Mouse (Mus musculus) gastrocnemius, adult 18-20 months (tissue): Measurements from ENCODE around the gene Mthfd1. TPM values are rescaled to one million over a fixed set of nuclear protein-coding genes. Genes with fewer than 3 reads are reported as not detected.
"Not testable (repeated sequence)": the region's sequence is repeated elsewhere in the genome, so short reads cannot be mapped to it uniquely, and the experiment has no call there.

Experiments used
- DNase-seq: peaks from one replicate; pipeline ENCODE4 v3.0.0; 2021; ENCODE audit warnings: low spot score
- long read RNA-seq, 2 experiments: library from polyadenylated mRNA; stranded (forward); transcript quantifications; one replicate each; pipeline ENCODE4 v2.0.0; 2021
- total RNA-seq, 2 experiments: library from RNA; stranded (reverse); gene quantifications; 2 replicates each; pipeline ENCODE4 v1.2.3; 2021

Mthfd1 gene
- total RNA-seq: 10 to 100 TPM; 31.3 to 35.1 TPM
- long read RNA-seq, experiment 1, transcript Mthfd1-201 (28 exons, 3,241 nt): major isoform, 92 of 112 reads
- long read RNA-seq, experiment 1, partial matches to known transcripts: 13 of 112 reads
- long read RNA-seq, experiment 1, other reads (novel, unspliced or antisense): 6 of 112 reads
- long read RNA-seq, experiment 2, transcript Mthfd1-201 (28 exons, 3,241 nt): major isoform, 65 of 70 reads
- long read RNA-seq, experiment 2, partial matches to known transcripts: 2 of 70 reads
- long read RNA-seq, experiment 2, other reads (novel, unspliced or antisense): 3 of 70 reads

DNA sequence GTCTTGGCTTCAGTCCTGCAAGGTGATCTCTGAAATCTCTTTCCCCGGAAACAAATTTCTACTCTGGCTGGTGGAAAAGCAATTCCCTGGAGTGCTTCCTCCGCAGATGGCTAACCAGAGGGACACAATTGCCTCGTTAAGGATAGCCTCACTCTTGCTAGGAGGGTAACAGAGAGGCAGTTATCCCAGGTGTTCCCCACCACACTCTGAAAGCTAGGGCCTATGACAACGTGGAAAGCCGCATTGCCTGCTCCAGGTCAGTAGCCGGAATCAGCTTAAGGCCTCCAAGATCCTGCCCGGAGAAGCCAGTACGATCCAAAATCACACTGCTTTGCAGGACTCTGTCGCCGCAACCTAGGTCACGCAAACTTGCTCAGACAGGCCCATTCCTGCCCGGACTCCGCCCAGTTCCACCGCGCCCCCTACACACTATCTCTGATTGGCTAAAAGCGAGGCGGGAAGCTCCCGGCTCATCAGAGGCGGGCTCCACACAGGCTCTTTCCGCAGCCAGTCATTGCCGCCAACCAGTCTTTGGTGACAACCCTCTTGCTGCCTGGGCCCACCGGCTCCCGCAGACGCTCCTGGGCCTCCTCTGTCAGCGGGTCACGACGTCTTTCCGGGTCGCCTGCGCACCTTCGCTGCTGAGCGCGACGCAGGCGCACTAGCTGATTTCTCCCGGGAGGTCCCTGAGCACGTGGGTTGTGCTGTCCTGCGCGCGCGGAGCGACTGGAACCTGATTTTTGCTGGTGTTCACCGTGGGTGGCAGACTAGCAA is at the start of gene Mthfd1:
Mthfd1 (plus strand) TSS at position 574 of the 774 bp plus-strand sequence.
- DNase-seq: peak; percentile 95

DNA sequence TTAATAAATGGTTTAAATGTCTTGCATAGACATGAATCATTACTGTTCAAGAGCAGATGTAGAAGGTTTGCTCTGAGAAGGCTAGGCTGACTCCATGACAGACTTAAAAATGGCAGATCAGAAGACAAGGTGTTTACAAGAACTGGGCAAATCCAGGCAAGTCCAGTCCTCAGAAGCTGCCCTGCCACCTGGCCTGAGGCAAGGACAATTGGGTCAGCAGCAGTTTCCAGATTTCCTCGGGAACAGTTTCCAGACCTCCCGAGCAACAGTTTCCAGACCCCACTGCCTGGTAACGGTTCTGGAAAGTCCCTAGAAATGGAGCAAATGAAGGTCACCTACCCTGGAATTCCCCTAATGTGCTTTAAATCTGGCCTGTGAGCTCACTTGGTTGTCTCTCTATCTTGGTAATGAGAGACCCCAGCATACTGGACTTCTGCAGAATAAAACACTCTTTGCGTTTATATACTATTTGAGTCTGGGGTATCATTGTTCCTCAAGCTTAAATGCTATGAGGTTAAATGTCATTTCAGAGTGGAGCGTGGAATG is 45.6 kb upstream of the Mthfd1 start:
- DNase-seq: no peak

DNA sequence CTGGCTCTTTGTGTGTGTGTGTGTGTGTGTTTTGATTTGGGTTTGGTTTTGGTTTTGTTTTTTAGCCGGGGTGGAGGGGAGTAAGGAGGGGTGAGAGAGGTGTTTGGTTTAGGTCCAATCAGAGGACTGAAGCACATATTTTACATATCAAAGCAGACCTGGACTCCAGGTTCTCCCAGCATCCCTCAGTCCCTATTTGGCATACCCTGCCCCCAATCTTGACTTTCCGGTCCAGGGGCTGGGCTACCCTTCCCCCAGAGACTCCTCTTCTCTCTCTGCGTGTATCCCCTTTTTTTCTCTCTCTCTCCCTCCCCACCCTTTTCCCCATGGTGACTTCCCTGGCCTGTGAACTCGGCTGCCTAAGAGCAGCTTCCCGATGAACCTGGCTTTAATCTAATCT is 40.0 kb upstream of the Mthfd1 start:
- no peak for DNase-seq

DNA sequence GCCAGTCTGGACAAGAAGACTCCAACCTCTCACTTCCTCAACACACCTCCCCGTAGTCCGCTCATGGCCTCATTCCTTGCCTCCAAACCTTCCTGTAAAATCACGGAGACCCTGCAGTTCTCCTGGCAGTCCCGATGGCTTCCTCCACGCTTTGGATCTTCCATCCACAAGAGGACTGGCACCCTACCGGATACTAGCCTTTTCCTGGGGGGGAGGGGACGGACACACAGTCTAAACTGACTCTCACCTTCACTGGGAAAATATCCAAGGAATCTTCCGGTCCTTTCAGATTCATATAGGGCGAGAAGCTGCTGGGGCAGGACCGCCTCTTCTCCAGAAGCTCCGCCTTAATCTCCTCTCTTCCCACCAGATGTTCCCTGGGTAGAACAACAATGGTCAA is 38.4 kb upstream of the Mthfd1 start:
- DNase-seq: no peak

DNA sequence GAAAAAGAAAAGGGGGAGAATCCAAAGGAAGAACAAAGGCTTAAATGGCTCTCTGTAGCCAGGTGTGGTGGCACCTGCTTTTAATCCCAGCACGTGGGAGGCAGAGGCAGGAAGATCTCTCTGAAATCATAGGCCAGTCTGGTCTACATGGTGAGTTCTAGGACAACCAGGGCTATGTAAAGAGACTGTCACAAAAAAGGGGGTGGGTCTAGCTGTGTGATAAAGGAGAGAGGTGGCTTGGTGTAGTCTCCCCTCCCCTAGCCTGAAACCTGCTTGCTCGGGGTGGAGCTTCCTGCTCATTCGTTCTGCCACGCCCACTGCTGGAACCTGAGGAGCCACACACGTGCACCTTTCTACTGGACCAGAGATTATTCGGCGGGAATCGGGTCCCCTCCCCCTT is 33.0 kb upstream of the Mthfd1 start:
- not testable (repeated sequence) for DNase-seq

DNA sequence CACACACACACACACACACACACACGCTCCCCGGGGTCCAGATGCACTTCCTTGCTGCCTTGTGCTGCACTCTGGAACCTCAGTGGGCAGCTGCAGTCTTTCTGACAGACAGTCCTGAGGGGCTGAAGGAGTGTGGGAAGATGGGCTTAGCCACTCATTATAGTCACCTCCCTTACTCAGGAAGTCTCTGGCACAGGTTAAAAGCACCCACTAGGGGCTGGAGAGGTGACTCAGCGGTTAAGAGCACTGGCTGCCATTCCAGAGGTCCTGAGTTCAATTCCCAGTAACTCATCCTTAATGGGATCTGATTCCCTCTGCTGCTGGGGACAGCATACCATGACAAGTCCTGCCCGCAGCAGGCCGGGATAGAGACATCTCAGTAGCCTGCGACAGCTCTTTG is 24.5 kb upstream of the Mthfd1 start:
- no peak for DNase-seq

DNA sequence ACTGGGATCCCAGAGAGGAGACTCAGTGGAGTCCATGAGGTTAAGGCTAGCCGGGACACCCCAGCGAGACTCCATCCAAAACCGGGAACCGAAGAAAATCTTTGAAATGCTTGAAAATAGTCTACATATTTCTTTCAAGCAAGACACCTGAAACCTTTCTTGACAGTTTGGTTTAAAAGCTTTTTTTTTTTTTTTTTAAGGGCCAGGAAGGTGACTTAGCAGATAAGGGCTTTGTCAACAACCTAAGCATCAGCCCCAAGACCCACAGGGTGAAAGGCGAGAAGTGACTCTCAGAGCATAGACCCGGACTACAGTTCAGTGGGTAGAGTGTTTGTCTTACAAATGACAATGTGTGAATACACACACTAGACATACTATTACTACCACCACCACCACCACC is 19.8 kb upstream of the Mthfd1 start:
- DNase-seq: no peak

DNA sequence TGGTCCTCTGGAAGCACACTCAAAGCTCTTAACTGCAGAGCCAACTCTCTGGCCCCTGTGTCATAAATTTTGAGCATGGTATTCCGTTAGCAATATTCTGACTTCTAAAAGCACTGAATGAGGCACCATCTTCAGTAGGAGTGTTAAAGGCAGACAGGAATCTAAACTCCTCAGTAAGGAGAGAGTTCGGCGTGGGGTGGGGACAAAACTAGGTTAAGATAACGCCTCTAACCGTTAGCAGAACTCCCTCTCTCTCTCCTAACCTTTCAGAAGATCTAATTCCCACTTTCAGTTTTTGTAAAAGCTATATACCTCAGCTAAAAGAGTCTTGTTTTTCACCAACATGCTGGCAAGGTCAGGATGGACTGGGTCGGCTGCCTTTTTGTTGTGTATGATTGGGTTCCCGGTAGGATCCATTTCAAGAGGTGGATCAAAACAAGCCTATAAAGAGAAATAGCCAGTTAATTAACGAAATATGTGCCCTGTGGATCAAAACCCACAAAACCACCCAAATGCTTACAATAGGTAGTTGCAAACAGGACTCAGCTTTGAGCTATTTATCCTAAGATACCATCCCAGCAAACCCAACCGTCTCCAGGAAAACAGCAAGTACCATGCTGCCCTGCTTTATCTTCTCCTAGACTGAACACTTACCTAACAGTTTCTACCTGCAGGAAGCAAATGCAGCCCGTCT is 15.8 kb upstream of the Mthfd1 start:
- DNase-seq: no peak

DNA sequence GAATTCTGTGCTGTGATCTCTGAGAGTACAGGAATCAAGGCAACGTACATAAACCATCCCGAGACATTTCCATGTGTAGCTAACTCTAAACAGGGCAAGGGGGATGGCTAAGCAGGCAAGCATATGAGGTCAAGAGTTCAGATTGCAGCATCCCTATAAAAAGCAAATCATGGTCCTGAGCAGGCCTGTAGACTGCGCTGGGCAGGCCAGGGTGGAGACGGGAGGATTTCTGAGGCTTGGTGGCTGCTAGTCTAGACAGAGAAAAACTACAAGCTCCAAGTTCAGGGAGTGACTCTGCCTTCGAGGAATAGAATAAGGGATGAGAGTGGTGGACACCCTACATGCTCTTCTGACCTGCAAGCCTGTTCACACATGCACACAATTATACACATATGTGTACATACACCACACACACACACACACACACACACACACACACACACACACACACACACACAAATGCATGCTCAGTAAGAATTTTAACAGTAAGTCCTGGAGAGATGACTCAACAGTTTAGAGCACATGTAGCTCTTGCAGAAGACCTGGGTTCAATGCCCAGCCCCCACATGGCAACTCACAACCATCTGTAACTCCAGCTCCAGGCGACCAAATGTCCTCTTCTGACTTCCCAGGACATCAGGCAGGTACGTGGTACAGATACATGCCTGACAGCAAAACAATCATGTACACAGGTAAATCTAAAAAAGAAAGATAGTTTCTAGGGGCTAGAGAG is 15.1 kb upstream of the Mthfd1 start:
- no peak for DNase-seq

DNA sequence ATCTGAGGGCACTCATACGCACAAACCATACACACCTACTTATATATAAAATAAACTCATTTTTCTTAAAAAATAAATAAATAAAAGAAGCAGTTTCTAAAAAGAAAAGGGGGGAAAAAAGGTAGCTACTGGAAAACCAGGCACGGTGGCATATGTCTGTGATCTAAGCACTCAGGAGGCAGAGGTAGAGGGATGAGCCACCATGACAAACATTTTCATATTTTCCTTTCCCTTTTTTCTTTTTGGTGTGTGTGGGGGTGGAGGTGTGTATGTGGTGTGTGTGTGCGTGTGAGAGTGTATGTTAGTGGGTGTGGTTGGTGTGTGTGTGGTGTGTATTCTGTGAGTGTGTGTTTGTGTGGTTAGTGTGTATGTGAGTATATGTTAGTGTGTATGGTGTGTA is 14.4 kb upstream of the Mthfd1 start:
- no peak for DNase-seq

DNA sequence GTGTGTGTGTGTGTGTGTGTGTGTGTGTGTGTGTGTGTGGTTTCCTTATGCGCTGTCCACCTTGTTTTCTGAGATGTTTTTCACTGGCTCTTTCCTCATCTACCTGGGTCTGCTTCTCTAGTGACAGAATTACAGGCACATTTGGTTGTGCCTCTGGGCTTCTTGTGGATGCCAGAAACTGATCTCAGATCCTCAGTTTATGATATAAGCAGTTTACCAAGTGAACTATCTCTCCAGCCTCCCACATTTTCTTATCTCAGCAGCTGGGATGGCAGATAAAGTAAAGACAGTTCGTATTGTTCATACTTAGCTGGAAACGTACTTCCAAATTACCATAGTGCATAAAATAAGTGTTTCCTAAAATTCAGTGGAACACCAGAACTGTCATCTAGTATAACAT is 14.0 kb upstream of the Mthfd1 start:
- DNase-seq: no peak

DNA sequence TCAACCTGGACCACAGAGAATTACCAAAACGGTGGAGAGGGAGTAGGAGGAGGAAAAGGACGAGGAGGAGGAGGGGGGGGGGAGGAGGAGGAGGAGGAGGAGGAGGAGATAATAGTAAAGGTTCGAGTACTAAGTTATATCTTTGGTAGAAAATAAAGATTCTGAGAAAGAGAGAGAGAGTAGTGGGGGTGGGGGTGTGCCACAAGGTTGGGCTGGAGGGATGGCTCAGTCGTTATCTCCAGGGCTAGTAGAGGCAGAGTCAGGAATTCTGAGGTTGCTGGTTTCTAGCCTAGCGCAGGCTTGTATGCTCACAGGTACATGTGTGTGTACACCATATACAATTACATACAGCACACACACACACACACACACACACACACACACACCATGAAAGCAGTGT is 13.3 kb upstream of the Mthfd1 start:
- no peak for DNase-seq

DNA sequence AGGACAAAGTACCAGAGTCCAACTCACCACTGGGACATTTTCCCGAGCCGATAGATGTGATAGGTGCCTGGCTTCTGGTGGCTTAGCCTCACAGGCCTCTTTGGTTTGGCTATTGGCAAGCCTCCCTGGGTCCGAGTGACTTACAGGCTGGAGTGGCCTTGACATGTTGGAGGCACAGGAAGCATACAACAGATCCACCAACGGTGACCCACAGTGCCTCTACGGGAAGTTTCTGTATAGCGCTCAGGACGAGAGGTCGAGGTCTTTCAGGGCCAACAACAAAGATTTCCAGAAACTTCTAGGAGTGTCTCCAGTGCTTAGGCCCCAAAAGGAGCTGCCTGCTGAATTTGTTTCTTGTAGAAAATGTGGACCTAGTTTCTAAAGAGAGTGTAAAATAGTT is 10.1 kb upstream of the Mthfd1 start:
- DNase-seq: no peak

DNA sequence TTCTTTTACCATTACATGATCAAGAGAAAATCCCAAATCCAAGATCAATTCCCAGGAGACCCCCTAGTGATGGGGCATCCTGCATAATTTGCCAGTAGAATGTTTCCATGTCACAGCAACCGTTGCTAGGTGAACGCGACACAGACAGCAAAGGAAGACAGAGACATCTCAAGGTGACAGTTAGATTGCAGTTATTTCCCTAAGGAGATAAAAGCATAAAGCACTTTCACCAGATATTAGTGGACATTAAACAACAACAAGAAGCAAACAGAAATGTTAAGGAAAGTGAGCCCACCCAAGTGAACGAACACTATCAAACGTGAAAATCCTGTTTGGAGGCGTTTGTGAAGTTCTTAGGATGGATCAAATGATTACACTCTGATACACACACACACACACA is 8.5 kb upstream of the Mthfd1 start, which contains the start of gene Tex21:
Tex21 (minus strand) TSS at position 101 of the 400 bp plus-strand sequence.
- DNase-seq: no peak

DNA sequence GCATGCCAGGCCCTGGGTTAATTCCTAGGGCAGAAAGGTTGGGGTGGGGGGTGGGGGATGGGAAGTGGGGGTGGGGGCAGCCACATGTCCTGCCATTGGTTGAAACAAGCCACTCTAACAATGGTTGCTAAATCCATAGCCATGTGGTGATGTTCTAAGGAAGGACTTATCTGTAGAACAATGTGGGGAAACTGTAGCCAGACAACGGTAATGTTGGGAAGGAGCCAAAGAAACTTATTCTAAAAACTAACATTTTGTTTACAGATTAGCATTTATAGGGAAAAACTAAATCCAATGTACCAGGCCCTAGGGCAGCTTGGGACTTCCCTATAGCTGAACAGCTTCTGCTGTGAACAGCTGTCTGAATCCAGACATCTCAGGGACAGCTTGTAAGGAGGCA is 2.0 kb upstream of the Mthfd1 start:
- no peak for DNase-seq

DNA sequence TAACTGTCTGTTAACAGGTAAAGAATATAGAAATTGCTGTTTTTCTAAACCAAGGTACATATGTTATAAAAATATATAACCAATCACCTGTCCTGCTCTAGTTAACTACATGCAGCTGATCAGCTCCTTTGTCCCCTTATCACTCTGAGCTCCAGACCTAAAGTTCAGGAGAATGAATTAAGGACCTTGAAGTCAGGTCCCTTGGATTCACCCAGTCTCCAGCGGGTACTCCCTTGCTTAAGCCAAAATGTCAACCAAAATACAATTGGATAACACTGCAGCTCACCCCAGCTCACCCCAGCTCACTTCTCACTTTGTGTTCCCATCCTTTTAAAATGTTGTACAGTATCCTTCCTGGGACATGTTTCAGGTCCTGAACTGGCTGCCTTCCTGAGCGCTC is 1.5 kb upstream of the Mthfd1 start:
- no peak for DNase-seq

DNA sequence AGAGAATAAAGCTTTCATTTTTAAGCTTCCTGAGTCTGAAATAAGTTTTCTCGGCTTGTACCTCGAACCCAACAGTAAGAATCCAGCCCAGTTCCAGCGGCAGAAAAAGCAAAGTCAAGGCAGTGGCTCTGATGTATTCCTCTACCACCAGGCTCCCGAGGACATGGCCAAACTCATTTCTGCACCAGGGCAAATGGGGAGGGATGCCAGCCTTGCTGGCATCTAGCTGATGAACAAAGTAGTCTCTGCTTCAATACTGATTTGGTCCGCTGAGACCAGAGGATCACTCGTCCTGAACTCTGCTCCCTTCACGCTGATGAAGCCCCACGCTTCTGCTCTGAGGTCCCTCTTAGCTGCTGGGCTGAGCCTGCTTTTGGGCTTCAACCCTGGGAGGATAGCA is 1.1 kb upstream of the Mthfd1 start:
- DNase-seq: no peak

DNA sequence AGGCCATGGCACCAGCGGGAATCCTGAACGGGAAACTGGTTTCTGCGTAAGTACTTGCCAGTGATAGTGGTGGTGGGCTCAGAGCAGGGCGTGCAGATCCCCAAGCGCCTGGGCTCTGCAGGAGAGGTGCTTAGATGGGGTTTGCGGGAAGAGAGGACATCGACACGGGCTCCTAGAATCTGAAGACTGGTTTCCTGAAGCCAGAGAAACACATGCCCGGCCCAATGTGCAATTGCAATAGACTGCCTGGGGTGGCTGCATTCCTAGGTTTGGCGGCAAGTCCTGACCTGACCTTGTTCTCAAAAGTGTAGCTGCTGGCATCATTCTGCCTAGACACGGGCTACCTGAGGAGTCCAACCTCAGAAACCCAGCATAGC is 389 bp downstream of the Mthfd1 start:
- no peak for DNase-seq

DNA sequence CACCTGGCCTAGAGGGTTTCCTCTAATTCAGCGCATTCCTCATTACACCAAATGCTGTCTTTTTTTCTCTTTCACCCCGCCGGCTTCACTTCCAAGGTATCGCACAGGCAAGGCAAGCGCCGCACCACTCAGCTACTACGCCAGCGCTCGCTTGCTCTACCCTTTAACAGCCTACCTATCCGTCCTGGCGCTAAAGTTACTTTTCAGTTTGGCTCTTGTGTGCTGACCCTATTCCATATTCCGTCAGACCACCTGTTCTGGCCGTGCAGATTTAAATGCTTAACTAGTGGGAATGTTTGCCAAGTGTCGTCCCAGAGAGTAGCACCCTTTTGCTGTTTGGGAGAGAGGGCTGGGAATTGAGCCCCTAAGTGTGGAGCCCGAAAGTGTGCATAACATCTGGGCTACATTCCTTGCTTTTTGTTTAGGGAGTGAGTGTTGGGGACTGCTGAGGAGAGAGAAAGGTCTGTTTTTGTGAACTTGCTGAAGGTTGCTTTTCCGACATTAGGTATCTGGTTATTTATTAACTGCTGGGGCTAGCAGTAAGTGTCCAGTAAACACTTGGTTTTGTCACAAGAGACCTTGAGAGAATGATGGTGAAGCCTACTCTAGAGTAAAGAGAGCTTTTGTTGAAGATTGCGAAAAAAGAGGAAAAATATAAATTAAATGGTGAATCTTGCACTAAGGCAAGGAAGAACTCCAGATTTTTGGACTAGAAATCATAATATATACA is 1.2 kb downstream of the Mthfd1 start:
- no peak for DNase-seq

DNA sequence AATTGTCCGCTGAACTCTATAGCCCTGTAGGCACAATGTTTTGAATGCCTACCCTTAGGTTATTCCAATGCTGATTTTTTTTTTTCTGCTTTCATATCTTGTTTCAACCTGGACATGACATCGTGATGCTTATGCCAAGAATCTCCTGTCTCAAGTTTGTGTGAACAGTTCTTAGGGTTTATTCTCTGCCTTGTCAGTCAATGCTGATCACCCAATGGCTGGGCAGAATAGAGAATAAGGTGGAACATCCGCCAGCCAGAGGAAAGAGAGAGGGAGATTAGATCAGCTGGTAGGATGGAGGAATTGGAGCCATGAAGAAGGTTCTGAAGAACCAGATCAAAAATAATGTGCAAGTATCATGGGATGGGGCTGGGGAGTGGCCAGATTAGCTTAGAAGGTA is 5.6 kb downstream of the Mthfd1 start:
- no peak for DNase-seq

DNA sequence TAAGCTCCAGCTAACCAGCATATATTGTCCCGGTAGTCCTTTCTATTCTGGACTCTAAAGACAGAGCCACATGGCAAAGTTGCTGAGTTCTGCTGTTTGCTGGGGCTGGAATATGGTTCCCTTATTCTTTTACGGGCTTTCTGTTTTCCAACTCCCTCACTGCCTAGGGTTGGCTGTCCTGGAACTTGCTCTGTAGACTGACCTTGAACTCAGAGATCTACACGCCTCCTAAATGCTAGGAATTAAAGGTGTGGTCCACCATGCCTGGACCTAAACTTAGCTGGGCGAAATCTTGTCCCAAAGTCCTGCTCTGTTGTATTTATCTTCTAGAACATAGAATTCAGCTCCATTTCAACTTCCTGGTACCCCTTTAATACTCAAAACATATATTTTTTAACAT is 6.5 kb downstream of the Mthfd1 start:
- DNase-seq: no peak
